Mouse (Mus musculus) intestine, embryonic 14.5 days (tissue): ENCODE results near the gene Poldip2. TPM values are rescaled to one million over a fixed set of nuclear protein-coding genes. Genes with fewer than 3 reads are reported as not detected.

Source experiments
- ATAC-seq: fragments of 200-750 bp; cut with Nextera tagmentation; replicated peaks from 2 replicates; pipeline ENCODE4 v1.8.0; 2017; ENCODE audit warnings: low read depth, moderate number of reproducible peaks, moderate TSS enrichment, moderate library complexity; ENCODE audit not compliant: low FRiP score, low TSS enrichment
- DNase-seq: peaks from one replicate; pipeline ENCODE4 v3.0.0-alpha.2; 2018; ENCODE audit warnings: low spot score
- H3K27ac ChIP-seq: fragments of 300-500 bp; sonication (generic); 2 replicates; pipeline ENCODE4 v1.5.1; 2014; ENCODE audit warnings: low read depth, mild to moderate bottlenecking, control low read depth
- H3K27me3 ChIP-seq: fragments of 300-500 bp; sonication (generic); replicated peaks from 2 replicates; pipeline ENCODE4 v1.6.1; 2014; ENCODE audit warnings: low read length, control low read depth; ENCODE audit not compliant: control insufficient read depth, insufficient read depth
- H3K36me3 ChIP-seq: fragments of 300-500 bp; sonication (generic); 2 replicates; pipeline ENCODE4 v1.6.1; 2014; ENCODE audit warnings: low read length, control low read depth; ENCODE audit not compliant: control insufficient read depth, insufficient read depth
- H3K4me1 ChIP-seq: fragments of 300-500 bp; sonication (generic); replicated peaks from 2 replicates; pipeline ENCODE4 v1.6.1; 2014; ENCODE audit warnings: low read length, control low read depth, mixed read lengths; ENCODE audit not compliant: control insufficient read depth, insufficient read depth
- H3K4me2 ChIP-seq: fragments of 300-500 bp; sonication (generic); 2 replicates; pipeline ENCODE4 v1.6.1; 2014; ENCODE audit warnings: low read length
- H3K4me3 ChIP-seq: fragments of 300-500 bp; sonication (generic); 2 replicates; pipeline ENCODE4 v1.5.1; 2014; ENCODE audit warnings: low read depth, low read length, control low read depth, mixed read lengths
- H3K9ac ChIP-seq: fragments of 300-500 bp; sonication (generic); 2 replicates; pipeline ENCODE4 v1.6.1; 2014; ENCODE audit warnings: mild to moderate bottlenecking, low read length
- H3K9me3 ChIP-seq: fragments of 300-500 bp; sonication (generic); 2 replicates; pipeline ENCODE4 v1.6.1; 2016; ENCODE audit warnings: low read length, control low read depth; ENCODE audit not compliant: control insufficient read depth
- WGBS: fragments of 180-500 bp; shearing (Covaris S2); extraction: QIAGEN DNeasy Blood & Tissue Kit; methylation state at CpG from one replicate; pipeline ENCODE4 v1.1.7; 2014; 5-methylcytosine and 5-hydroxymethylcytosine counted together
- polyA plus RNA-seq: library from polyadenylated mRNA; unstranded; fragments of >200 nt; fragmentation: Nextera tagmentation; extraction: Ambion mirVana; gene quantifications from 2 replicates; pipeline ENCODE4 v1.2.1, GENCODE M21; 2014

Poldip2 gene
- polyA plus RNA-seq, 1 experiment from 2014 or later, result 146 TPM

DNA sequence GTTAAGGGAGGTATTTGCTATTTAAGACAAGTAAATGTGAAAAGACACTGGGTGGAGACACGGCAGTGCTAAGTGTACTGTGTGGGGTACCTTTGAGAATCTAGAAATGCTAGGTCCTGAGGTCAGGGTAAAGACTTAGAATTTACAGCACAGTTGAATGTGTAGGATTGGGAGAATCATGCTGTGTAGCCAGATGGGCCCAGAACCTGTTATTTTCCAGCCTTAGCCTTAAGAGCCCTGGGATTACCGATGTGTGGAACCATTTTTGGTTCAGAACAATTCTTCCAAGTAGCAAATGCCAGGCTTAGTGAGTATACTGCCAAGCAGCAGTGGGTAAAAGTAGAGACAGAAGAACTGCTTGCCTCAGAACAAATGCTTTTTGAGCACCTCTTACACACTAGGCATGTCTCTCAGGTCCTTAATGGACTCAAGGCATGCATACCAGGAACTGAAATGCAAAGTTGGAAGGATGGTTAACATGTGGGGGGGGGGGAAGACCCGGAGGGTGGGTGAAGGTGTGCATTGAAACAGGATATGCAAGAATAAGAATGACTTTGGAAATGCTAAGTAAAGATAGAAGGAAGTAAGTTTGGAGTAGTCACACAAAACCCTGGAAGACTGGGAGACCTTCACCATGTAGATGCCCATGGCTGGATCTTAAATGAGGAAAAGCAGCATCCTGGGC is 1.3 kb downstream of the Poldip2 start:
- no peak for DNase-seq
- H3K36me3 ChIP-seq, result peaks cover 53% of the 10 kb centered on the region
- no peak overlapping the region for H3K27ac ChIP-seq

DNA sequence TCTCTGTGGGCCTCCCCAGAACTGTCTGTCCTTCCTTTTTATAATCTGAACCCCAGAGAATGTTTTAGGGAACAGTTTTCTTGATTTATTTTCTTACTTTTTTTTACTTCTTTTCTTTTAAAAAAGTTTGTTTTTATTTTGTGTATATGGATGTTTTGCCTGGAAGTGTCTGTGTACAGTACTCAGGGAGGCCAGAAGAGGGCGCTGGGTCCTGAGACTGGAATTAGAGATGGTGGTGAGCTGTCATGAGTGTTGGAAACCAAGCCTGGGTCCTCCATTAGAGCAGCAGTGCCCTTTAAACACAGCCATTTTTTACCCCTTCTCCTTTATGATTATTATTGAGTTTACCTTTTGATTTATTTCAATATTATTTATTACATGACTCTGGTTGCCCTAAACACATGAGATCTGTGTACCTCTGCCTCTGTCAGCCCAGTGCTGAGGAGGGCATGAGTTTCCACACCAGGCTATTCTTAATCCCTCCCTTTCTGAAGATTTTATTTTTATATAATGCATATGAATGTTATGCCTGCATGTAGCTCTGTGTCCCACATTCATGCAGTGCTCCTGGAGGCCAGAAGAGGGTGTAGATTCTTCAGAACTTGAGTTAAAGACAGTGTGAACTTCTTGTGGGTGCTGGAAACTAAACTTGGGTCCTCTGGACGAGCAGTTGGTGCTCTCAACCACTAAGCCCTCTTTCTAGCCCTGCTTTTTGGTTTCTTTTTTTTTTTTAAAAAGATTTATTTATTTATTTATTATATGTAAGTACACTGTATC is 3.7 kb downstream of the Poldip2 start:
- Histone ChIP-seq H3K9me3 (no peaks in the 10 kb centered on the region), H3K27me3 (no peaks in the 10 kb centered on the region), H3K36me3 (peaks cover 65% of the 10 kb centered on the region), H3K4me1 (peaks cover 12% of the 10 kb centered on the region), H3K9ac (no peak overlapping the region), H3K4me3 (no peak overlapping the region), H3K4me2 (no peak overlapping the region), H3K27ac (no peak overlapping the region)
- DNase-seq (peak; percentile 50), ATAC-seq (no peak)
- 70% methylated on average over 2 of the region's 2 CpGs for WGBS

More for the DNA sequence above, 1.3 kb downstream of the Poldip2 start:
- no peaks in the 10 kb centered on the region for H3K27me3 ChIP-seq
- peak overlapping the region; percentile 89 for H3K4me2 ChIP-seq
- 77% methylated on average over 3 of the region's 3 CpGs for WGBS
- ATAC-seq, result no peak
- peaks cover 12% of the 10 kb centered on the region for H3K4me1 ChIP-seq
- H3K9me3 ChIP-seq, result no peaks in the 10 kb centered on the region
- H3K9ac ChIP-seq, result peak overlapping the region; percentile 89
- H3K4me3 ChIP-seq, result peak overlapping the region; percentile 91

DNA sequence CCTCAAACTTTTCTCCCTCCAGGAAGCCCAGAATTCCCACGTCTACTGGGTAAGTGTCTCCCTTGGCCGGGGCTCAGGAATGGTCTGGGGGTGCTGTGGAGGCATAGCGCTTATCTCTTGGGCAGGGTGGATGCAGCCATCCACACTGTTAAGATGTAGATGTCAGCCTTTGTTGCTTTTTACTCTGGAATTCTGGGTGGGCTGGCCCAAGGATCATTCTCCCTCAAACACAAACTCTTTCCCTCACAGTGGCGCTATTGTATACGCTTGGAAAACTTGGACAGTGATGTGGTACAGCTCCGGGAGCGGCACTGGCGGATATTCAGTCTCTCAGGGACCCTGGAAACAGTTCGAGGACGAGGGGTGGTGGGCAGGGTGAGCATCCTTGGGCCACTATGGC is 6.9 kb downstream of the Poldip2 start:
- ATAC-seq (no peak), DNase-seq (no peak)
- no peak overlapping the region for H3K27ac ChIP-seq
- H3K9ac ChIP-seq, result no peak overlapping the region
- no peaks in the 10 kb centered on the region for H3K27me3 ChIP-seq
- no peak overlapping the region for H3K4me3 ChIP-seq
- no peaks in the 10 kb centered on the region for H3K4me1 ChIP-seq
- no peak overlapping the region for H3K4me2 ChIP-seq
- no peaks in the 10 kb centered on the region for H3K9me3 ChIP-seq
- 89% methylated on average over 10 of the region's 10 CpGs for WGBS
- peaks cover 94% of the 10 kb centered on the region for H3K36me3 ChIP-seq

DNA sequence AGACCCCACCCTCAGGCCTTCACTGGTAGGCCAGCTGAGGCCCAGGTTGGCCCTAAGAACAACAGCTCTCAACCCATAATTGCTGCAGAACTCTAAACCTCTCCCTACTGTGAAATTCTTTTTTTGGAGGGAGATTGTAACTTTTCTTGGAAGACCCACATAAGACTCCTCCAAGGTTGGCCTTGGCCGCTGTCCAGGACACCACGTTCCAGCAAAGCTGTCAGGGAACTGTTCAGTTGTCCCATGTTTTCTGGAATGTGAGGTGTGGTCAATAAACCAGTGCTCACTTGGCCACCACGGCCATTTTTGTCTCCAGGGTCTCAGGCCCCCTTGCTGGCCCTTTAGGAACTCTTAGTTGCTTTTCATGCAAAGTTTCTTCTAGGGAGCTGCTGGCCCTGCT is 9.9 kb downstream of the Poldip2 start:
- 87% methylated on average over 3 of the region's 3 CpGs for WGBS
- Histone ChIP-seq H3K9me3 (no peaks in the 10 kb centered on the region), H3K27me3 (no peaks in the 10 kb centered on the region), H3K9ac (no peak overlapping the region), H3K36me3 (peaks cover 96% of the 10 kb centered on the region), H3K4me2 (no peak overlapping the region), H3K27ac (no peak overlapping the region), H3K4me1 (no peaks in the 10 kb centered on the region), H3K4me3 (no peak overlapping the region)
- DNase-seq (no peak), ATAC-seq (no peak)

DNA sequence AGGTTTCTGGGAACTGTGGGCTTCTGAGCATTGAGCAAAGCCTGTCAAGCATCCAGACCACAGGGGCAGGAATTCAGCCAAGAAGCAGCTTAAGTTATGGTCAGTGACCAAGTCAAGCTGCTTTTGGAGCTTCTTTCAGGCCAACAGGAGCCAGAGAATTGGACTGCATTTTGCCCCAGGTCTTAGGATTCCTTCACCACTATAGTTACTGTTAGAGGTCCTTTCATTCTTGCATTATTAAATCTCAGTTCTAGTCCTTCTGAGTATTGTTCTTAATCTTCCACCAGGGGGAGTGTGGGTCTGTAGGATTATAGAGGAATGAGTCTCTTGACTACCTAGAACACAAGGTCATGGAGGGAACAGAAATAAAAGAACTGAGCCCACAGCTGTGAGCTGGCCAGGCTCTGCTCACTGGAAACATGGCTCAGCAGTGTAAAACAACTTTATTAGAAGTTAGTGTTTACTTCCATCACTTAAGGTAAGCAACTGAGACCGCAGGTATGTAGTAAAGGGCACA is 10.5 kb downstream of the Poldip2 start:
- Histone ChIP-seq H3K4me1 (no peaks in the 10 kb centered on the region), H3K4me3 (no peak overlapping the region), H3K36me3 (peaks cover 100% of the 10 kb centered on the region), H3K9ac (no peak overlapping the region), H3K27ac (no peak overlapping the region), H3K27me3 (no peaks in the 10 kb centered on the region), H3K9me3 (no peaks in the 10 kb centered on the region), H3K4me2 (no peak overlapping the region)
- no peak for ATAC-seq
- DNase-seq, result no peak
- 81% methylated on average over 1 of the region's 1 CpGs for WGBS

DNA sequence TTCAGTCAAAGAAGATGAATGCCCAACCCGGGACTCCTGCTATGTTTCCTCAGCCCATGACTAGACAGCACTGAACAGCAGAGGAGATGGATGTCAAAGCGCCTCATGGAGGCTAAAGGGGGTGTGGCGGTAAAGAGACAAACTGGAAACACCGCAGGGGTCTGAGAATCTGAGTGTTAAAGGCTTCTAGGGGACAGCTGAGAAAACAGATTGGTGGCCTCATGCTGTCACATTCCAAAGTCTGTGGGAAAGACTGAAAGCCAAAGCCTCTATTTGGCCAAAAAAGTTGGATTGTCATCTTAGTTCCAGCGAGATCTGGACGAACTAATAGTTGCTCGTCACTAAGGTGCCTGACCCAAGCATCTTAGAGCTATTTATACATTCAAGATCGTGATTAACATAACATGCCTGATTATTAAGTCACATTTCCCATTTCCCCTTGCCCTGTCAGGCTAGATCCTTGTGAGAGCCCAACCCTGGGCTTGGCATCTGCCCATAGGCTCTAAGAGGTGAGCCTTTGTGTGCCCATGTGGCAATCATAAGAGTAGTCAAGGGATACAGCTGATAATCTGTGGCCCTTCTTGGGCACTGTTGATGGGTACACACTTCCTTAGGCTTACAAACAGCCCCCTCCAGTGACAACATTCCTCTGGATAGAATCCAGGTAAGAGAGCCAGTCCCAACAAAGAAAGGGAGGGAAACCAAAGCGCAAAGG is 11.4 kb downstream of the Poldip2 start:
- Histone ChIP-seq H3K4me3 (no peak overlapping the region), H3K9ac (no peak overlapping the region), H3K4me1 (no peaks in the 10 kb centered on the region), H3K4me2 (no peak overlapping the region), H3K27ac (no peak overlapping the region), H3K36me3 (peaks cover 99% of the 10 kb centered on the region), H3K27me3 (no peaks in the 10 kb centered on the region), H3K9me3 (no peaks in the 10 kb centered on the region)
- no peak for ATAC-seq
- WGBS, result 90% methylated on average over 9 of the region's 9 CpGs
- no peak for DNase-seq

DNA sequence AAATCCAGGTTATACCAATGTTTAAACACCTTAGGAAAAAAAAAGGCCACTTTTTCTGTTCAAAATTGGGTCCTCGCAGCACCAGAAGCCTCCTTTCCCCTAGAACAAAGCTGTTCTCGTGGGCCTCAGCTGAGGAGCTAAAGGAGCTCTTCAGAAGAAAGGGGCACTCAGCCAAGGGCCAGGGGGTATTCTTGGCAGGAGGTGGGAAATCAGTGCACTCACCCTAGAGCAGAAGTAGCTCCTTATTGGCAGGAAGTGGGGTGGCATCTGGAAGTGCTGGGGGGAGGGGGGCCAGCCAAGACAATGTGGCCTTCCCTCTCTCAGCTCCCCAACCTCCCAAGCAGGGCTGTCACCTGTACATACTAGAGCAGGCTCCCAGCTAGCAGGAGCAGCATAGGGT is 12.8 kb downstream of the Poldip2 start:
- H3K9ac ChIP-seq, result no peak overlapping the region
- 92% methylated on average over 2 of the region's 2 CpGs for WGBS
- ATAC-seq (no peak), DNase-seq (no peak)
- no peak overlapping the region for H3K27ac ChIP-seq
- H3K4me3 ChIP-seq, result no peak overlapping the region
- no peaks in the 10 kb centered on the region for H3K9me3 ChIP-seq
- no peak overlapping the region for H3K4me2 ChIP-seq
- no peaks in the 10 kb centered on the region for H3K4me1 ChIP-seq
- peaks cover 97% of the 10 kb centered on the region for H3K36me3 ChIP-seq
- no peaks in the 10 kb centered on the region for H3K27me3 ChIP-seq

DNA sequence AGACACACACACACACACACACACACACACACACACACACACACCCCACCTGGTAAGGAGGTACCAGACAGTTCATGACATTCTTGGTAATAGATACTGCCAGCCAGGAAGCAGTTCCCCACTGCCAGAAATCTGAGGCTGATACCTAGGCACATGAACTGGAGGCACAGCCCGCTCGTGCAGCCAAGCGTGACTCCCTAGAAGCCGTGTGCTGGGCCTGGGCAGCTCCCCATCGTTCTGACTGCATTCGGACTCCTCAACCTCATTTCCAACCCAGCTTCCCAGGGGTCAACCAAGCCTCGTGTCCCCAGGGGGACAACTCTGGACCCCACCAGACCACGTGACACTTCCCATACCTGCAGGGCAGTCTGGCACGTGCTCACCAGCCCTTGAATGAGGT is 16.7 kb downstream of the Poldip2 start:
- H3K36me3 ChIP-seq, result peaks cover 64% of the 10 kb centered on the region
- H3K27ac ChIP-seq, result no peak overlapping the region
- no peak overlapping the region for H3K9ac ChIP-seq
- H3K27me3 ChIP-seq, result no peaks in the 10 kb centered on the region
- 89% methylated on average over 9 of the region's 9 CpGs for WGBS
- no peak overlapping the region for H3K4me2 ChIP-seq
- 0 out of 2 replicates have a peak, but pooled peaks cover 5% of the 10 kb centered on the region for H3K4me1 ChIP-seq
- H3K4me3 ChIP-seq, result no peak overlapping the region
- DNase-seq, result no peak
- H3K9me3 ChIP-seq, result no peaks in the 10 kb centered on the region
- ATAC-seq, result no peak
